Mouse (Mus musculus): ENCODE results near the gene Bpifa3.
A peak's percentile ranks its signal among the peaks of the same experiment; 100 is the strongest.
"Not testable (repeated sequence)": the region's sequence is repeated elsewhere in the genome, so short reads cannot be mapped to it uniquely, and the experiment has no call there.

The Bpifa3 gene

DNA sequence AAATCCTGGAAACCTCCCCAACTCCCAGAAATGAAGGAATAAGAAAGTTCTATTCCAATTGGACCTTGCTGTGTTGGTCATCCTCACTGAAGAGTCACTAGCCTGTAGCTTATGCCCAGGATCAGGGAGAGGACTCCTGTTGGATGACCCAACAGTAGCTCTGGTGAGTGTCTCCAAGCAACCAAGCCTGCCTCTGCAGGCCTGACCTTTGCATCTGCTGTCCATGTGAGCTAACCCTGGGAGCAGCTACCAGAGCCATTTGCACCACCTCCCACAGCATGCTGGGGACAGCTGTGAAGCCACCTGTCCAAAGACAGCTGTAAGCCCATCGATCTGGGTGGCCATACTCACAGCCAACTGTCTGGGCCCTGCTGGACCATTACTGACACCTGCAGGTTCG lies at the start of gene Bpifa3:
TSS of gene Bpifa3 (plus strand) at position 217 of the 400 bp plus-strand sequence.
- DNase-seq = no peak

- no peak for DNase-seq
Observed at GRCm38 (mm10) chr2:154097734-154098133, 32.4 kb upstream of the Bpifa3 start.

GRCm38 (mm10) chr2:154117381-154117780 lies 12.8 kb upstream of the Bpifa3 start:
- DNase-seq = no peak

DNA sequence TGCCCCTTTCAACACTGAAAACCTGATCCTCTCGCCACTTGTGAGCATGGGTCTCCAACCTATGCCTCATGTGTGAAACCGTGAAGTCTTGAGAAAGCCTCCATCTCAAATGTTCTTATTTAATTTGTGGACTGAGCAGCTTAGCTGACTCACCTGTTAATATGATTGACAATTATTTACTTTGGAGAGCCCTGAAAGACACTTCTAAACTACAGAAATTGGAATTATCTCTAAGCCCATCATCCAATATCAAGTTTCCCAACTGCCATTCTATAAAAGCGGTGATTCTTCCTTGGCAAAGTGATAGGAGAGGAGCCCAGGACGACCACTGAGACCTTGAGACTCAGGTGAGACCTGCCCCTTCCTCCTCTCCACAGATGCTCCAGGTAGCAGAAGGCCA lies 12.4 kb downstream of the Bpifa3 start, which contains the start of gene Bpifa1:
TSS of gene Bpifa1 (plus strand) at position 301 of the 400 bp plus-strand sequence.
- no peak for DNase-seq

DNA sequence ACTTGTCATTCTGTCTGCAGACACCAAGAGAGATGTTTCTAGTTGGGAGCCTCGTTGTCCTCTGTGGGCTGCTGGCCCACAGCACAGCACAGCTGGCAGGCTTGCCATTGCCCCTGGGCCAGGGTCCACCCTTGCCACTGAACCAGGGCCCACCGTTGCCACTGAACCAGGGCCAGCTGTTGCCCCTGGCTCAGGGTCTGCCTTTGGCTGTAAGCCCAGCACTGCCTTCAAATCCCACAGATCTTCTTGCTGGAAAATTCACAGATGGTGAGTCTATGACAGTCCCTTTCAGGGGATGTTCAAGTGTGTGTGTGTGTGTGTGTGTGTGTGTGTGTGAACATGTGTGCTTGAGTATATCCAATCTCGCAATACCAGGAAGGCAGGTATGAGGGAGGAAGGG lies 13.6 kb downstream of the Bpifa3 start:
- no peak for DNase-seq

- no peak for DNase-seq
Observed at GRCm38 (mm10) chr2:154147496-154147895, 17.4 kb downstream of the Bpifa3 start.

- DNase-seq = peak; percentile 33
Observed at GRCm38 (mm10) chr2:154158433-154158832, 28.3 kb downstream of the Bpifa3 start.

GRCm38 (mm10) chr2:154162307-154162706 lies 32.2 kb downstream of the Bpifa3 start, which contains the start of gene Bpifa5:
Gene Bpifa5, plus strand, starts transcription at chr2:154162607.
- no peak for DNase-seq

- no peak for DNase-seq
Observed at GRCm38 (mm10) chr2:154163306-154163705, 33.2 kb downstream of the Bpifa3 start.

GRCm38 (mm10) chr2:154169172-154169571 lies 39.0 kb downstream of the Bpifa3 start:
- no peak for DNase-seq

DNA sequence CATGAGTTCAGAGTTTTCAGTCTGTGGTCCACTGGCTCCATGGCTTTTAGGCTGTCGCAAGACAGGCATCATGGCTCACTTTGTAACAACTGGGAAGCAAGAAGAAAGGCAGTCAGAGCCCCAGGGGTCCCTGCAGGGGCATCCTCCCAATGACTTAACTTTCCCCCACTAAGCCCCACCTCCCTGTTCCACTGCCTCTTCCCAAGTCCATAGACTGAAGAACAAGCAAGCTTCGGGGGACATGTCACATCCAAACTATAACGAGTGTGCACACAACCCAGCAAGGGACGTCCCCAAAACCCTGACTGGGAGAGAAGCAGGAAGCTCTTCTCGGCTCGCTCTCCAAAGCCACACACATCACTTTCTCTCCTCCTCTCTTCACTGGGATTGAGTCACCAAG lies 41.5 kb downstream of the Bpifa3 start:
- DNase-seq = no peak

- no peak for DNase-seq
Observed at GRCm38 (mm10) chr2:154173313-154173712, 43.2 kb downstream of the Bpifa3 start.

- DNase-seq = not testable (repeated sequence)
Observed at GRCm38 (mm10) chr2:154181900-154182299, 51.8 kb downstream of the Bpifa3 start.

- peak; percentile 66 for DNase-seq
Observed at GRCm38 (mm10) chr2:154183061-154183460, 52.9 kb downstream of the Bpifa3 start.

- no peak for DNase-seq
Observed at GRCm38 (mm10) chr2:154185319-154185718, 55.2 kb downstream of the Bpifa3 start.

GRCm38 (mm10) chr2:154185748-154186147 lies 55.6 kb downstream of the Bpifa3 start:
- peak; percentile 14 for DNase-seq

- no peak for DNase-seq
Observed at GRCm38 (mm10) chr2:154187468-154187867, 57.3 kb downstream of the Bpifa3 start.

All from right cerebral cortex, adult 18-20 months (tissue).